In the genomic region with DNA sequence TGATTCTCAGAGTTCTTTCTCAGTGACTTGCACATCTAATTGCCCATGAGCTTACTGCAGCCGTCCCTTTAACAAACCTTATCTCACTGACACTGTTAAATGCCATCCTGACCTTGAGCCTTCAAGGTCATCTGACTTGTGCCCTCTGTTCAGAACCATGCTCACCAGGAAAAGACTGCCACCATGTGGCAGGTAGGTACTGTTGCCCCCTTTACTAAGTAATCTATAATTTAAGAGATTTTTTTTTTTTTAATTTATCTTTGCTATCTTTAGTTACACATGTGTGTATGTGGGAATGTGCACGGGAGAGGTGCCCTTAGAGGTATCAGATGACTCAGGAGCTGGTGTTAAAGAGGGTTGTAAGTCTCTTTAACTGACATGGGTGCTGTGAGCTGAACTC, we compare ENCODE assay signal across 9 mouse cellular contexts. TPM values are rescaled to one million over a fixed set of nuclear protein-coding genes. Genes with fewer than 3 reads are reported as not detected.
A peak's percentile ranks its signal among the peaks of the same experiment; 100 is the strongest.
DNase-seq lines count a peak whose midpoint lies in the region; ATAC-seq and TF ChIP-seq lines count a peak whose summit lies in the region.
"Had no signal": no experiment of that assay in that cellular context is flagged by ENCODE, and none has a peak within 500 bp of the region (broad histone marks: within the 10 kb centered on the region; RNA-seq: fewer than 3 reads in every experiment).

No protein-coding gene starts in this region.

- no peaks in the 10 kb centered on the region for H3K4me1 ChIP-seq in cerebellum, adult 2 months (ENCODE audit: control insufficient read depth, insufficient read depth, low read length)
- H3K4me1 ChIP-seq in thymus, adult 2 months (replicated peaks; ENCODE audit: control insufficient read depth, insufficient read depth, low read length), result no peaks in the 10 kb centered on the region
- H3K4me1 ChIP-seq in liver, embryonic 16.5 days (ENCODE audit: control insufficient read depth, low read depth, low read length), result no peaks in the 10 kb centered on the region
- no peaks in the 10 kb centered on the region for H3K4me1 ChIP-seq in midbrain, embryonic 13.5 days (replicated peaks)
- H3K4me1 ChIP-seq: midbrain, embryonic 12.5 days had no signal

- no peak for TF ChIP-seq POLR2A in cerebellum, adult 2 months (IDR thresholded peaks at IDR 0.05; ENCODE audit: borderline replicate concordance, insufficient read depth, low read length)
- no peak for TF ChIP-seq POLR2A in thymus, adult 2 months (IDR thresholded peaks at IDR 0.05; ENCODE audit: control insufficient read depth, extremely low read depth, insufficient read depth, low read length, poor library complexity)

- H3K9ac ChIP-seq in liver, embryonic 16.5 days (ENCODE audit: low read depth, low read length), result no peak overlapping the region
- H3K9ac ChIP-seq in midbrain, embryonic 13.5 days (replicated peaks), result no peak overlapping the region
- H3K9ac ChIP-seq: midbrain, embryonic 12.5 days had no signal

- peak; percentile 34; the same call in 1 of the 2 replicates for TF ChIP-seq CTCF in cerebellum, adult 2 months (IDR thresholded peaks at IDR 0.05; ENCODE audit: borderline replicate concordance, insufficient read depth, low read depth, low read length)
- TF ChIP-seq CTCF in thymus, adult 2 months (IDR thresholded peaks at IDR 0.05; ENCODE audit: borderline replicate concordance, control insufficient read depth, extremely low read depth, insufficient read depth, low read length, poor library complexity), result no peak

- no peaks in the 10 kb centered on the region for H3K36me3 ChIP-seq in thymus, adult 2 months (ENCODE audit: control insufficient read depth, insufficient read depth, low read length)
- H3K36me3 ChIP-seq in liver, embryonic 16.5 days (ENCODE audit: control insufficient read depth, insufficient read depth), result no peaks in the 10 kb centered on the region
- no peaks in the 10 kb centered on the region for H3K36me3 ChIP-seq in midbrain, embryonic 13.5 days
- H3K36me3 ChIP-seq: midbrain, embryonic 12.5 days had no signal

- no peak overlapping the region for H3K27ac ChIP-seq in cerebellum, adult 2 months (ENCODE audit: insufficient read depth, low read length)
- no peak overlapping the region for H3K27ac ChIP-seq in thymus, adult 2 months (ENCODE audit: control insufficient read depth, insufficient read depth, low read length)
- no peak overlapping the region for H3K27ac ChIP-seq in liver, embryonic 16.5 days (ENCODE audit: low read length)
- H3K27ac ChIP-seq in midbrain, embryonic 13.5 days, result no peak overlapping the region
- H3K27ac ChIP-seq: midbrain, embryonic 12.5 days had no signal

- H3K27me3 ChIP-seq in cerebellum, adult 2 months (ENCODE audit: control insufficient read depth, insufficient read depth, low read length), result no peaks in the 10 kb centered on the region
- H3K27me3 ChIP-seq in thymus, adult 2 months (ENCODE audit: control insufficient read depth, insufficient read depth, low read length), result no peaks in the 10 kb centered on the region
- no peaks in the 10 kb centered on the region for H3K27me3 ChIP-seq in liver, embryonic 16.5 days (ENCODE audit: control insufficient read depth, insufficient read depth, low read depth, low read length)
- H3K27me3 ChIP-seq in midbrain, embryonic 13.5 days, result no peaks in the 10 kb centered on the region
- H3K27me3 ChIP-seq: midbrain, embryonic 12.5 days had no signal

- no peaks in the 10 kb centered on the region for H3K9me3 ChIP-seq in liver, embryonic 16.5 days (replicated peaks; ENCODE audit: control insufficient read depth, low read length)
- H3K9me3 ChIP-seq in midbrain, embryonic 13.5 days, result no peaks in the 10 kb centered on the region
- H3K9me3 ChIP-seq: midbrain, embryonic 12.5 days had no signal

- DNase-seq in cerebellum, adult 2 months, result peak in 1 of 2 experiments; percentile 19
- peak; percentile 22 for DNase-seq in thymus, adult 2 months
- DNase-seq in thymus, adult 18-20 months, result no peak
- DNase-seq in urinary bladder, postnatal 36 days (ENCODE audit: low spot score in 2 of 2), result no peak
- no peak for DNase-seq in heart, adult 11 months

- 51% methylated on average over 2 of the region's 2 CpGs for WGBS in cerebellum, adult 2 months
- WGBS in thymus, adult 2 months, result 34% methylated on average over 2 of the region's 2 CpGs
- WGBS in liver, embryonic 16.5 days (ENCODE audit: insufficient replicate concordance), result 16% methylated on average over 2 of the region's 2 CpGs
- 79% methylated on average over 2 of the region's 2 CpGs for WGBS in midbrain, embryonic 13.5 days

- no peak for ATAC-seq in cerebellum, adult (ENCODE audit: insufficient number of reproducible peaks, low FRiP score, low TSS enrichment)
- ATAC-seq in liver, embryonic 16.5 days (ENCODE audit: low read depth), result 0 out of 2 replicates have a peak, but pooled peaks have one; percentile 37
- no peak for ATAC-seq in midbrain, embryonic 13.5 days

- no peak overlapping the region for H3K4me2 ChIP-seq in liver, embryonic 16.5 days (ENCODE audit: low read depth, low read length)
- H3K4me2 ChIP-seq in midbrain, embryonic 13.5 days (replicated peaks), result no peak overlapping the region
- H3K4me2 ChIP-seq: midbrain, embryonic 12.5 days had no signal

- H3K4me3 ChIP-seq in cerebellum, adult 2 months (replicated peaks; ENCODE audit: insufficient read depth, low read depth, low read length), result no peak overlapping the region
- no peak overlapping the region for H3K4me3 ChIP-seq in thymus, adult 2 months (ENCODE audit: control insufficient read depth, insufficient read depth, low read length)
- no peak overlapping the region for H3K4me3 ChIP-seq in liver, embryonic 16.5 days (ENCODE audit: low read depth, low read length)
- H3K4me3 ChIP-seq in midbrain, embryonic 13.5 days (replicated peaks), result no peak overlapping the region
- H3K4me3 ChIP-seq: midbrain, embryonic 12.5 days had no signal

RNA-seq across cellular contexts. Expression of gene Fam69a, which starts 18.2 kb away (rescaled TPM):
- 30.9 and 32.4 TPM in 2 replicates for polyA plus RNA-seq in cerebellum, adult 2 months (2012; rRNA removed)
- 2.1 and 2.3 TPM in 2 replicates for polyA plus RNA-seq in thymus, adult 2 months (2012; rRNA removed)
- 7.9 and 8.8 TPM in 2 replicates for polyA plus RNA-seq in liver, embryonic 16.5 days (2015; fragmentation: Nextera tagmentation; extraction: Ambion mirVana)
- polyA plus RNA-seq in midbrain, embryonic 13.5 days (2015; fragmentation: Nextera tagmentation; extraction: Ambion mirVana), result 36.0 and 38.7 TPM in 2 replicates
